Mouse (Mus musculus) neural tube, embryonic 14.5 days (tissue): ENCODE measurements around the gene Gm21761. TPM values are rescaled to one million over a fixed set of nuclear protein-coding genes. Genes with fewer than 3 reads are reported as not detected.
"Not testable (repeated sequence)": the region's sequence is repeated elsewhere in the genome, so short reads cannot be mapped to it uniquely, and the experiment has no call there.

ENCODE experiments used
- ATAC-seq: fragments of 200-750 bp; cut with Nextera tagmentation; 2 replicates; pipeline ENCODE4 v1.8.0; 2017; ENCODE audit warnings: low read depth, mild to moderate bottlenecking, moderate TSS enrichment, moderate library complexity
- H3K27ac ChIP-seq: fragments of 300-500 bp; sonication (generic); 2 replicates; pipeline ENCODE4 v1.5.1; 2014; ENCODE audit warnings: low read depth, mild to moderate bottlenecking, control low read depth, low read length, moderate library complexity, mixed read lengths
- H3K27me3 ChIP-seq: fragments of 300-500 bp; sonication (generic); 2 replicates; pipeline ENCODE4 v1.6.1; 2014; ENCODE audit warnings: low read length; ENCODE audit not compliant: control insufficient read depth, insufficient read depth
- H3K36me3 ChIP-seq: fragments of 300-500 bp; sonication (generic); 2 replicates; pipeline ENCODE4 v1.6.1; 2014; ENCODE audit warnings: low read length, mixed read lengths; ENCODE audit not compliant: control insufficient read depth, insufficient read depth
- H3K4me1 ChIP-seq: fragments of 300-500 bp; sonication (generic); 2 replicates; pipeline ENCODE4 v1.6.1; 2014; ENCODE audit warnings: low read length; ENCODE audit not compliant: control insufficient read depth, insufficient read depth
- H3K4me2 ChIP-seq: fragments of 300-500 bp; sonication (generic); 2 replicates; pipeline ENCODE4 v1.6.1; 2014; ENCODE audit warnings: mild to moderate bottlenecking, low read depth, low read length, control low read depth
- H3K4me3 ChIP-seq: fragments of 300-500 bp; sonication (generic); 2 replicates; pipeline ENCODE4 v1.5.1; 2014; ENCODE audit warnings: low read depth, low read length, control low read depth, mixed read lengths
- H3K9ac ChIP-seq: fragments of 300-500 bp; sonication (generic); replicated peaks from 2 replicates; pipeline ENCODE4 v1.6.1; 2014; ENCODE audit warnings: low read depth, mild to moderate bottlenecking, control low read depth, low read length, mixed read lengths
- H3K9me3 ChIP-seq: fragments of 300-500 bp; sonication (generic); 2 replicates; pipeline ENCODE4 v1.6.1; 2016; ENCODE audit warnings: low read length; ENCODE audit not compliant: control insufficient read depth
- WGBS: fragments of 180-500 bp; shearing (Covaris S2); extraction: QIAGEN DNeasy Blood & Tissue Kit; methylation state at CpG from one replicate; pipeline ENCODE4 v1.1.7; 2014; 5-methylcytosine and 5-hydroxymethylcytosine counted together
- polyA plus RNA-seq: library from polyadenylated mRNA; unstranded; fragments of >200 nt; fragmentation: Nextera tagmentation; extraction: Ambion mirVana; gene quantifications from 2 replicates; pipeline ENCODE4 v1.2.1, GENCODE M21; 2014

Gene Gm21761
- polyA plus RNA-seq, result not detected in 2 replicates

- not testable (repeated sequence) for H3K9ac ChIP-seq, H3K27me3 ChIP-seq, H3K36me3 ChIP-seq, H3K4me2 ChIP-seq, H3K4me3 ChIP-seq, H3K4me1 ChIP-seq, H3K27ac ChIP-seq, H3K9me3 ChIP-seq, ATAC-seq
- no CpG with 5 or more reads among the region's 5 CpGs for WGBS
Observed at GRCm38 (mm10) chr13:119929172-119929571, at the start of gene Gm21761. TSS of gene Gm21761 (minus strand) at chr13:119929272.

- no CpG with 5 or more reads among the region's 13 CpGs for WGBS
- not testable (repeated sequence) for H3K9ac ChIP-seq, H3K27me3 ChIP-seq, H3K4me1 ChIP-seq, H3K36me3 ChIP-seq, H3K4me2 ChIP-seq, H3K27ac ChIP-seq, H3K4me3 ChIP-seq, H3K9me3 ChIP-seq
- 0 out of 2 replicates have a peak, but pooled peaks have one; percentile 25 for ATAC-seq
Observed at GRCm38 (mm10) chr13:119969163-119969562, 40.1 kb upstream of the Gm21761 start.

- not testable (repeated sequence) for H3K4me1 ChIP-seq, H3K9ac ChIP-seq, H3K4me2 ChIP-seq, H3K36me3 ChIP-seq, H3K4me3 ChIP-seq, H3K27me3 ChIP-seq, H3K27ac ChIP-seq, H3K9me3 ChIP-seq
- peak; percentile 36; the same call in 1 of the 2 replicates for ATAC-seq
- WGBS, result no CpG with 5 or more reads among the region's 14 CpGs
Observed at GRCm38 (mm10) chr13:119968193-119968592, 39.1 kb upstream of the Gm21761 start.

GRCm38 (mm10) chr13:119965968-119966367, 36.9 kb upstream of the Gm21761 start:
- ATAC-seq, H3K36me3 ChIP-seq, H3K27me3 ChIP-seq, H3K4me3 ChIP-seq, H3K27ac ChIP-seq, H3K4me1 ChIP-seq, H3K9ac ChIP-seq, H3K4me2 ChIP-seq, H3K9me3 ChIP-seq: not testable (repeated sequence)
- WGBS, result 0% methylated on average over 16 of the region's 22 CpGs

GRCm38 (mm10) chr13:119965302-119965952, 36.4 kb upstream of the Gm21761 start:
- not testable (repeated sequence) for H3K27me3 ChIP-seq, H3K9me3 ChIP-seq, H3K9ac ChIP-seq, H3K4me3 ChIP-seq, H3K27ac ChIP-seq, H3K4me1 ChIP-seq, H3K4me2 ChIP-seq, H3K36me3 ChIP-seq
- WGBS, result 0% methylated on average over 14 of the region's 34 CpGs
- ATAC-seq, result peak; percentile 48

- WGBS, result no CpG with 5 or more reads among the region's 5 CpGs
- not testable (repeated sequence) for H3K36me3 ChIP-seq, ATAC-seq, H3K4me1 ChIP-seq, H3K9me3 ChIP-seq, H3K27me3 ChIP-seq, H3K4me3 ChIP-seq, H3K4me2 ChIP-seq, H3K27ac ChIP-seq, H3K9ac ChIP-seq
Observed at GRCm38 (mm10) chr13:119962856-119963255, 33.8 kb upstream of the Gm21761 start.

GRCm38 (mm10) chr13:119955567-119955966, 26.5 kb upstream of the Gm21761 start:
- not testable (repeated sequence) for H3K27me3 ChIP-seq, ATAC-seq, H3K36me3 ChIP-seq, H3K9ac ChIP-seq, H3K4me2 ChIP-seq, H3K27ac ChIP-seq, H3K9me3 ChIP-seq, H3K4me1 ChIP-seq, H3K4me3 ChIP-seq
- no CpG with 5 or more reads among the region's 5 CpGs for WGBS

- not testable (repeated sequence) for H3K9me3 ChIP-seq, ATAC-seq, H3K27ac ChIP-seq, H3K4me3 ChIP-seq, H3K9ac ChIP-seq, H3K27me3 ChIP-seq, H3K4me2 ChIP-seq, H3K4me1 ChIP-seq, H3K36me3 ChIP-seq
- 84% methylated on average over 2 of the region's 2 CpGs for WGBS
Observed at GRCm38 (mm10) chr13:119955089-119955488, 26.0 kb upstream of the Gm21761 start.

GRCm38 (mm10) chr13:119950706-119951105, 21.6 kb upstream of the Gm21761 start, which contains the start of gene B020031M17Rik:
TSS of gene B020031M17Rik (minus strand) at chr13:119950806.
- H3K36me3 ChIP-seq, ATAC-seq: not testable (repeated sequence)
- 71% methylated on average over 3 of the region's 6 CpGs for WGBS

More at GRCm38 (mm10) chr13:119950706-119951105, 21.6 kb upstream of the Gm21761 start, which contains the start of gene B020031M17Rik:
- not testable (repeated sequence) for H3K27ac ChIP-seq, H3K4me1 ChIP-seq, H3K9me3 ChIP-seq, H3K4me3 ChIP-seq, H3K4me2 ChIP-seq, H3K27me3 ChIP-seq, H3K9ac ChIP-seq
